Mouse (Mus musculus): ENCODE results near the gene Gimap4.

- TF ChIP-seq CTCF (IDR thresholded peaks at IDR 0.05; ENCODE audit: low read depth, low read length) = no peak
- TF ChIP-seq POLR2A (IDR thresholded peaks at IDR 0.05; ENCODE audit: extremely low read depth, insufficient read depth, low read length) = no peak
Measured at GRCm38 (mm10) chr6:48732864-48733304, 48.5 kb downstream of the Gimap4 start.
